Mouse (Mus musculus): Measurements from ENCODE around the gene Slc51b. TPM values are rescaled to one million over a fixed set of nuclear protein-coding genes. Genes with fewer than 3 reads are reported as not detected.

The Slc51b gene
- polyA plus RNA-seq, 1 experiment from 2014 or later, result not detected

GRCm38 (mm10) chr9:65374468-65375162, 48.1 kb downstream of the Slc51b start:
- Histone ChIP-seq H3K4me3 (ENCODE audit: low read depth, low read length) (no peak overlapping the region), H3K27ac (replicated peaks; ENCODE audit: low read depth, low read length) (no peak overlapping the region), H3K36me3 (ENCODE audit: control insufficient read depth, insufficient read depth, low read length) (peaks cover 11% of the 10 kb centered on the region; the same call in 1 of the 2 replicates), H3K27me3 (replicated peaks; ENCODE audit: control insufficient read depth, insufficient read depth, low read length) (no peaks in the 10 kb centered on the region), H3K4me2 (ENCODE audit: low read depth, low read length) (no peak overlapping the region), H3K9me3 (ENCODE audit: control insufficient read depth, low read length) (no peaks in the 10 kb centered on the region), H3K4me1 (ENCODE audit: control insufficient read depth, insufficient read depth, low read length) (no peaks in the 10 kb centered on the region), H3K9ac (ENCODE audit: low read depth, low read length) (no peak overlapping the region)
- ATAC-seq (ENCODE audit: low read depth), result no peak
- no peak for DNase-seq (ENCODE audit: low spot score)
- WGBS, result 63% methylated on average over 5 of the region's 5 CpGs

GRCm38 (mm10) chr9:65372449-65372848, 50.3 kb downstream of the Slc51b start:
- H3K27me3 ChIP-seq (replicated peaks; ENCODE audit: control insufficient read depth, insufficient read depth, low read length), result no peaks in the 10 kb centered on the region
- WGBS, result 70% methylated on average over 4 of the region's 4 CpGs
- H3K9me3 ChIP-seq (ENCODE audit: control insufficient read depth, low read length), result no peaks in the 10 kb centered on the region
- ATAC-seq (ENCODE audit: low read depth), result no peak
- H3K36me3 ChIP-seq (ENCODE audit: control insufficient read depth, insufficient read depth, low read length), result peaks cover 11% of the 10 kb centered on the region; the same call in 1 of the 2 replicates
- H3K4me2 ChIP-seq (ENCODE audit: low read depth, low read length), result no peak overlapping the region
- no peak overlapping the region for H3K4me3 ChIP-seq (ENCODE audit: low read depth, low read length)
- no peaks in the 10 kb centered on the region for H3K4me1 ChIP-seq (ENCODE audit: control insufficient read depth, insufficient read depth, low read length)
- no peak overlapping the region for H3K9ac ChIP-seq (ENCODE audit: low read depth, low read length)
- no peak overlapping the region for H3K27ac ChIP-seq (replicated peaks; ENCODE audit: low read depth, low read length)
- no peak for DNase-seq (ENCODE audit: low spot score)

GRCm38 (mm10) chr9:65371756-65372155, 51.0 kb downstream of the Slc51b start:
- ATAC-seq (ENCODE audit: low read depth) (no peak), DNase-seq (ENCODE audit: low spot score) (no peak)
- WGBS, result 79% methylated on average over 16 of the region's 24 CpGs

GRCm38 (mm10) chr9:65365721-65366120, 57.0 kb downstream of the Slc51b start:
- 88% methylated on average over 7 of the region's 7 CpGs for WGBS

More at GRCm38 (mm10) chr9:65371756-65372155, 51.0 kb downstream of the Slc51b start:
- Histone ChIP-seq H3K27me3 (replicated peaks; ENCODE audit: control insufficient read depth, insufficient read depth, low read length) (no peaks in the 10 kb centered on the region), H3K9me3 (ENCODE audit: control insufficient read depth, low read length) (no peaks in the 10 kb centered on the region), H3K36me3 (ENCODE audit: control insufficient read depth, insufficient read depth, low read length) (peaks cover 6% of the 10 kb centered on the region; the same call in 1 of the 2 replicates), H3K4me2 (ENCODE audit: low read depth, low read length) (no peak overlapping the region), H3K4me3 (ENCODE audit: low read depth, low read length) (no peak overlapping the region), H3K9ac (ENCODE audit: low read depth, low read length) (no peak overlapping the region), H3K27ac (replicated peaks; ENCODE audit: low read depth, low read length) (no peak overlapping the region), H3K4me1 (ENCODE audit: control insufficient read depth, insufficient read depth, low read length) (no peaks in the 10 kb centered on the region)

DNA sequence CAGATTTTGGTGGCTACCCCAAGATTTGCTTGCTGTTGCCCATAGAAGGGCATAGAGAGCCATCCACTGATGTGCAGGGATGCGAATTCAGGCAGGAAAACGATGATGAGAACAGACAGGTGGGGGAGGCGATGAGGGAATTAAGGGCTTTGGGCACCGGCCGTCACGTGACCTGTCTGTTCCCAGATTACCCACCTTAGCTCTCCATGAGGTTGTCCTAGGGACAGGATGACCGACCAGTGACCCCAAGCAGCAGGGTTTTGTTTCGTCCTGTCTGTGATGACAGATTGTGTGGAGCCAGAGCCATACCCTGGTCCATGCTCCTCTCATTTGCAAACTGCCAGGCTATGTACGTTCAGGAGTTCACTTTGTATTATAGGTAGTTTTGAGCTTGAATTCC, 59.1 kb downstream of the Slc51b start:
- Histone ChIP-seq H3K9ac (ENCODE audit: low read depth, low read length) (no peak overlapping the region), H3K4me1 (ENCODE audit: control insufficient read depth, insufficient read depth, low read length) (no peaks in the 10 kb centered on the region), H3K27me3 (replicated peaks; ENCODE audit: control insufficient read depth, insufficient read depth, low read length) (no peaks in the 10 kb centered on the region), H3K36me3 (ENCODE audit: control insufficient read depth, insufficient read depth, low read length) (peaks cover 41% of the 10 kb centered on the region), H3K4me3 (ENCODE audit: low read depth, low read length) (no peak overlapping the region), H3K9me3 (ENCODE audit: control insufficient read depth, low read length) (no peaks in the 10 kb centered on the region), H3K4me2 (ENCODE audit: low read depth, low read length) (no peak overlapping the region), H3K27ac (replicated peaks; ENCODE audit: low read depth, low read length) (no peak overlapping the region)
- 51% methylated on average over 8 of the region's 9 CpGs for WGBS
- ATAC-seq (ENCODE audit: low read depth), result peak; percentile 41; the same call in 1 of the 2 replicates
- peak; percentile 17 for DNase-seq (ENCODE audit: low spot score)

More at GRCm38 (mm10) chr9:65365721-65366120, 57.0 kb downstream of the Slc51b start:
- no peaks in the 10 kb centered on the region for H3K9me3 ChIP-seq (ENCODE audit: control insufficient read depth, low read length)
- H3K27me3 ChIP-seq (replicated peaks; ENCODE audit: control insufficient read depth, insufficient read depth, low read length), result no peaks in the 10 kb centered on the region
- DNase-seq (ENCODE audit: low spot score) (no peak), ATAC-seq (ENCODE audit: low read depth) (no peak)
- H3K27ac ChIP-seq (replicated peaks; ENCODE audit: low read depth, low read length), result no peak overlapping the region
- no peaks in the 10 kb centered on the region for H3K4me1 ChIP-seq (ENCODE audit: control insufficient read depth, insufficient read depth, low read length)
- no peak overlapping the region for H3K9ac ChIP-seq (ENCODE audit: low read depth, low read length)
- peaks cover 23% of the 10 kb centered on the region for H3K36me3 ChIP-seq (ENCODE audit: control insufficient read depth, insufficient read depth, low read length)
- H3K4me2 ChIP-seq (ENCODE audit: low read depth, low read length), result no peak overlapping the region
- no peak overlapping the region for H3K4me3 ChIP-seq (ENCODE audit: low read depth, low read length)

Other genes starting within 250 kb of the Slc51b start
- 6.9 and 7.2 TPM in 2 replicates for gene Parp16, start 227.6 kb downstream of the Slc51b start, polyA plus RNA-seq (2014; fragmentation: Nextera tagmentation; extraction: Ambion mirVana)
- 9.7 and 10.7 TPM in 2 replicates for gene Cilp, start 157.8 kb downstream of the Slc51b start, polyA plus RNA-seq (2014; fragmentation: Nextera tagmentation; extraction: Ambion mirVana)
- gene Clpx, start 128.7 kb downstream of the Slc51b start, polyA plus RNA-seq (2014; fragmentation: Nextera tagmentation; extraction: Ambion mirVana), result 55.8 and 56.3 TPM in 2 replicates
- 11.5 and 11.9 TPM in 2 replicates for gene Pdcd7, start 76.9 kb downstream of the Slc51b start, polyA plus RNA-seq (2014; fragmentation: Nextera tagmentation; extraction: Ambion mirVana)
- gene Ubap1l, start 61.9 kb downstream of the Slc51b start, polyA plus RNA-seq (2014; fragmentation: Nextera tagmentation; extraction: Ambion mirVana), result 0.72 TPM in 1 of 2 replicates, not detected in the other
- 1.8 and 2.1 TPM in 2 replicates for gene Kbtbd13, start 31.3 kb downstream of the Slc51b start, polyA plus RNA-seq (2014; fragmentation: Nextera tagmentation; extraction: Ambion mirVana)
- gene Rasl12, start 24.4 kb downstream of the Slc51b start, polyA plus RNA-seq (2014; fragmentation: Nextera tagmentation; extraction: Ambion mirVana), result 9.6 and 10.9 TPM in 2 replicates
- gene Mtfmt, start 12.8 kb upstream of the Slc51b start, polyA plus RNA-seq (2014; fragmentation: Nextera tagmentation; extraction: Ambion mirVana), result 14.6 and 17.9 TPM in 2 replicates
- 176 and 185 TPM in 2 replicates for gene Spg21, start 38.0 kb upstream of the Slc51b start, polyA plus RNA-seq (2014; fragmentation: Nextera tagmentation; extraction: Ambion mirVana)
- not detected in 2 replicates for gene Ankdd1a, start 97.2 kb upstream of the Slc51b start, polyA plus RNA-seq (2014; fragmentation: Nextera tagmentation; extraction: Ambion mirVana)
- gene Plekho2, start 157.1 kb upstream of the Slc51b start, polyA plus RNA-seq (2014; fragmentation: Nextera tagmentation; extraction: Ambion mirVana), result 12.9 and 14.3 TPM in 2 replicates
- 5.9 and 7.2 TPM in 2 replicates for gene Pif1, start 164.2 kb upstream of the Slc51b start, polyA plus RNA-seq (2014; fragmentation: Nextera tagmentation; extraction: Ambion mirVana)
- 13.6 and 13.8 TPM in 2 replicates for gene Rbpms2, start 206.7 kb upstream of the Slc51b start, polyA plus RNA-seq (2014; fragmentation: Nextera tagmentation; extraction: Ambion mirVana)
- gene Oaz2, start 245.0 kb upstream of the Slc51b start, polyA plus RNA-seq (2014; fragmentation: Nextera tagmentation; extraction: Ambion mirVana), result 203 and 214 TPM in 2 replicates